Mouse (Mus musculus) E14TG2a.4 (cell line): Measurements from ENCODE around the gene Trank1.

ENCODE experiments used
- H3K27me3 ChIP-seq: 2 replicates; pipeline ENCODE4 v1.6.1; 2014; ENCODE audit warnings: low read length, control low read depth; ENCODE audit not compliant: insufficient read depth
- H3K36me3 ChIP-seq: 2 replicates; pipeline ENCODE4 v1.6.1; 2014; ENCODE audit warnings: low read length, control low read depth; ENCODE audit not compliant: insufficient read depth
- H3K4me1 ChIP-seq: replicated peaks from 2 replicates; pipeline ENCODE4 v1.6.1; 2014; ENCODE audit warnings: low read depth, low read length, control low read depth
- H3K4me3 ChIP-seq: replicated peaks from 2 replicates; pipeline ENCODE4 v1.5.1; 2014; ENCODE audit warnings: mild to moderate bottlenecking, low read length
- H3K9me3 ChIP-seq: 2 replicates; pipeline ENCODE4 v1.6.1; 2014; ENCODE audit warnings: low read length, control low read depth
- CTCF ChIP-seq: conservative IDR thresholded peaks from 2 replicates; pipeline ENCODE4 v1.5.1; 2014; ENCODE audit warnings: low read length
- NANOG ChIP-seq: IDR thresholded peaks from 2 replicates; pipeline ENCODE4 v1.6.1; 2014; ENCODE audit warnings: borderline replicate concordance, low read length, mixed read lengths
- POU5F1 ChIP-seq: IDR thresholded peaks from 2 replicates; pipeline ENCODE4 v1.6.1; 2014; ENCODE audit warnings: low read length, borderline replicate concordance

Trank1 gene

DNA sequence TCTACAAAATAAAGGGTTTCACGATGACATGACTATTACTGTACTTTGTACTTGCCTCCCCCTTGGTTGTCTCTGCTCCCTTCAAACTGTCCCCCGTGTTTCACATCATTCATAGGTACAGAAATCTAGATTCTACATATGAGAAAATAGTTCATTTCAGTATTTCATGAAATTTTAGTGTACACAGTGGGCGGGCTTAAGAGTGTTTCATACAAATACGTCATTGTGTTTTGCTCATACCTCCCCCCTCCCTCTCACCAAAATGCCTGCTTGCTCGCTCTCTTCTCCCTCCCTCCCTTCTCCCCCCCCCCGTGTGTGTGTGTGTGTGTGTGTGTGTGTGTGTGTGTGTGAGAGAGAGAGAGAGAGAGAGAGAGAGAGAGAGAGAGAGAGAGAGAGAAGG, 1.8 kb downstream of the Trank1 start:
- Histone ChIP-seq H3K9me3 (no peaks in the 10 kb centered on the region), H3K36me3 (no peaks in the 10 kb centered on the region), H3K4me1 (no peaks in the 10 kb centered on the region; the same call in 1 of the 2 replicates), H3K4me3 (no peak overlapping the region), H3K27me3 (peaks cover 53% of the 10 kb centered on the region)
- no peak for TF ChIP-seq CTCF
- TF ChIP-seq POU5F1: no peak
- TF ChIP-seq NANOG: no peak

DNA sequence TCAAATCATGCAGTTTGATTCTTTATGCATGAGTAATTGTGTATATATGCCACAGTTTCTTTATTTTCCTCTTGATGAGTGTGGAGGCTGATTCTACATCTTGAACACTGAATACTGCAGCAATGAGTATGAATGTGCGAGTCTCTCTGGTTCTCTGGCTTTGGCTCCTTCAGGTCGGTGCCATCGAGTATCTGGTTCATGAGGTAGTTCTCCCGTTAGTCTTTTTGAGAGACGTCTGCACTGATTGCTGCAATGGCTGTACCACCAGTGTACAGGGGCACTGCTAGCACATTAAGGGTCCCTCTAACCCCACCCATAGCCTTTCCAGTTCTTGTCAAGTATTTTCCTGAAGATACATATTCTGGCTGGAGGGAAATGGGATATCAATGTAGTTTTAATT, 2.3 kb downstream of the Trank1 start:
- Histone ChIP-seq H3K4me3 (no peak overlapping the region), H3K36me3 (no peaks in the 10 kb centered on the region), H3K4me1 (no peaks in the 10 kb centered on the region; the same call in 1 of the 2 replicates), H3K9me3 (no peaks in the 10 kb centered on the region), H3K27me3 (peaks cover 52% of the 10 kb centered on the region)
- TF ChIP-seq CTCF (no peak), NANOG (no peak), POU5F1 (no peak)

- TF ChIP-seq NANOG (no peak), POU5F1 (no peak), CTCF (peak; percentile 65)
- no peaks in the 10 kb centered on the region; the same call in 1 of the 2 replicates for H3K4me1 ChIP-seq
- H3K4me3 ChIP-seq: no peak overlapping the region
- peaks cover 48% of the 10 kb centered on the region for H3K27me3 ChIP-seq
- no peaks in the 10 kb centered on the region for H3K36me3 ChIP-seq
- H3K9me3 ChIP-seq: no peaks in the 10 kb centered on the region
Observed at GRCm38 (mm10) chr9:111314219-111314618, 2.7 kb downstream of the Trank1 start.

DNA sequence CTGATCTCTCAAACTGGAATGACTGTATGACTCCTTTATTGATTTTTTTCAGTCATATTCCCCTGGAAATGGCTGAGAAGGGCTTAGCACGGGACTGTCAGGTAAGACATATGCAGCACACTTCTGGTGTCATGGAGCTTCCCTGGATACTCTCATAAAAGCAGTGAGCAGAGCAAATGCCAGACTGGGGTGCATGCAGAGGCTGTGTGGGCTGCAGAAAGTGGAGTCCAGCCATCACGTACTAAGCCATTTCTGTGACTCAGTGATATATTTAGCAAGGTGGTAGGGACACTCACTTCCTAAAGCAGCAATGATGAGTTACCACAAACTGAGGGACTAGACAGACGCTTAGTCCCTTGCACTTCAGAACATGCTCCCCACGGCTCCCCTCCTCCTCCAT, 9.4 kb downstream of the Trank1 start:
- Histone ChIP-seq H3K36me3 (no peaks in the 10 kb centered on the region), H3K4me3 (no peak overlapping the region), H3K9me3 (no peaks in the 10 kb centered on the region), H3K4me1 (no peaks in the 10 kb centered on the region), H3K27me3 (peaks cover 4% of the 10 kb centered on the region; the same call in 1 of the 2 replicates)
- TF ChIP-seq CTCF (no peak), POU5F1 (no peak), NANOG (no peak)

DNA sequence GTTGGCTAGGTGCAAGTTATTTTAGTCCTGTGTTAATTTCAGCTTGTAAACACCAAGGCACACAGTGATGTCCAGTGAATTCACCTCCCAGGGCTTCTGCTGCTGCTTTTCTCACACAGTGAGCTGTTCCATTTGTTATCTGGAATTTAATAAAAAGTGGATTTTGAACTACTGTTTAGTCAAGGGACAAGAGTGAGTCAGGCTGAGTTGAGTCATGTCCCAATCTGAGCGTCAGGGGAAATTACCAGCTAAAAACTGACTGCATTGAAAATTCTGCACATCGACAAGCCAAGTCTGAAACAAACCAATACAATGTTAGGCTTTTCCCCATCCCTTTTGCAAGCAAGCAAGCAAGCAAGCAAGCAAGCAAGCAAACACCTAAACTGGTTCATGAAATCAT, 13.3 kb downstream of the Trank1 start:
- H3K9me3 ChIP-seq: no peaks in the 10 kb centered on the region
- H3K36me3 ChIP-seq: no peaks in the 10 kb centered on the region
- peaks cover 6% of the 10 kb centered on the region; the same call in 1 of the 2 replicates for H3K27me3 ChIP-seq
- TF ChIP-seq POU5F1: no peak
- no peak for TF ChIP-seq NANOG
- no peak for TF ChIP-seq CTCF
- H3K4me1 ChIP-seq: no peaks in the 10 kb centered on the region
- H3K4me3 ChIP-seq: no peak overlapping the region

DNA sequence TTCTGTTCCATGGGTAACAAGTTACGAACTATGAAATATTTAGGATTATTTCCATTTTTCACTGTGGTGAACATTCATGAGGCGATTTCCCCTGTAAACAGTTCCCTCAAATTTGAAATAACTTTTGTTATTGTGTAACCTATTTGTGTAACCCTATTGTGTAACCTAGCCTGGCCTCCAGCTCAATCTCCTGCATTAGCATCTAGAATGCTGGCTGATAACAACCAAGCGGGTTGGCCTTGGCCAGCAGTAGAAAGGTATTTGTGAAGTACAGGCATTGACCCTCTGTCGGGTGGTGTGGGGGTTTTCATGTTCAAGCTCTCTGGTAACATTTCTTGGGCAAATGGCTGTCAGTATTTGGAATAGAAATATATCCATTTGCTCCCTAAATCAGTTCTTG, 18.3 kb downstream of the Trank1 start:
- peaks cover 2% of the 10 kb centered on the region; the same call in 1 of the 2 replicates for H3K27me3 ChIP-seq
- no peaks in the 10 kb centered on the region for H3K9me3 ChIP-seq
- TF ChIP-seq POU5F1 (no peak), CTCF (no peak), NANOG (no peak)
- H3K4me3 ChIP-seq: no peak overlapping the region
- H3K4me1 ChIP-seq: no peaks in the 10 kb centered on the region; the same call in 1 of the 2 replicates
- no peaks in the 10 kb centered on the region for H3K36me3 ChIP-seq

GRCm38 (mm10) chr9:111333790-111334189, 22.3 kb downstream of the Trank1 start:
- H3K27me3 ChIP-seq: no peaks in the 10 kb centered on the region
- TF ChIP-seq CTCF (no peak), POU5F1 (no peak), NANOG (no peak)
- peaks cover 5% of the 10 kb centered on the region for H3K4me1 ChIP-seq
- H3K9me3 ChIP-seq: no peaks in the 10 kb centered on the region
- H3K4me3 ChIP-seq: no peak overlapping the region
- H3K36me3 ChIP-seq: no peaks in the 10 kb centered on the region

DNA sequence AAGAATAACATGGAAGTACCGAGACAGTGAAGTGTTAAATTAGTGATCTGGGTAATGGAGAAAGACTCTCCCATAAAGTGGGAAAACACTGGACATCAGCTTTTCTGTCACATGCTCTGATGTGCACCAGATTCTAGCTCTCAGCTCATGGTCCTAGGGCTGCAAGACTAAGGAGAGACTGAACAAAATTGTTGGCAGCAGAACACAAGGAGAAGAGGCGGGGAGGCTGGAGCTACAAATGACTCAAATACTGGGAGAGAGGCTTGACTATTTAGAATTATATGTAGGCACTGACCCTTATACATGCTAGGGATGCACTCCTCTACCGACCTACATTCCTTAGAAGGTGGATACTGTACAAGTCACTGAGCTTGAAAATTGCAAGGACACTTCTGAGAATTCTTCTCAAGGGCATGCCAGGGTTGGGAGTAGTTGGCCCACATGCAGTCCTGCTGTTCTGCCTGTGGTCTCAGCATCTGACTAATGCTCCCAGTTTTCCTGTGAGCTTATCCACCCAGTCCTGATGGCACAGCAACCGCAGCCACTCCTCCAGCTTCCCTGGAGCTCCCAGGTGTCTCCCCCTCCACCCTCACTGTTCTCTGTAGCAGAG, 23.1 kb downstream of the Trank1 start:
- TF ChIP-seq CTCF: no peak
- TF ChIP-seq NANOG: no peak
- TF ChIP-seq POU5F1: no peak
- no peak overlapping the region for H3K4me3 ChIP-seq
- no peaks in the 10 kb centered on the region for H3K36me3 ChIP-seq
- H3K27me3 ChIP-seq: no peaks in the 10 kb centered on the region
- peaks cover 5% of the 10 kb centered on the region for H3K4me1 ChIP-seq
- no peaks in the 10 kb centered on the region for H3K9me3 ChIP-seq

- H3K4me3 ChIP-seq: no peak overlapping the region
- TF ChIP-seq CTCF (no peak), NANOG (no peak), POU5F1 (no peak)
- H3K27me3 ChIP-seq: no peaks in the 10 kb centered on the region
Observed at GRCm38 (mm10) chr9:111351233-111351632, 39.7 kb downstream of the Trank1 start.

More at GRCm38 (mm10) chr9:111351233-111351632, 39.7 kb downstream of the Trank1 start:
- no peaks in the 10 kb centered on the region for H3K36me3 ChIP-seq
- no peaks in the 10 kb centered on the region for H3K9me3 ChIP-seq
- no peaks in the 10 kb centered on the region for H3K4me1 ChIP-seq
